Mouse (Mus musculus) forebrain, embryonic 14.5 days (tissue): ENCODE measurements around the gene Mtfp1. TPM values are rescaled to one million over a fixed set of nuclear protein-coding genes. Genes with fewer than 3 reads are reported as not detected.

Experiments
- ATAC-seq: fragments of 200-750 bp; cut with Nextera tagmentation; 2 replicates; pipeline ENCODE4 v1.8.0; 2017; ENCODE audit warnings: mild to moderate bottlenecking, moderate library complexity
- DNase-seq: peaks from one replicate; pipeline ENCODE4 v3.0.0-alpha.2; 2015; ENCODE audit warnings: low spot score
- H3K27ac ChIP-seq: fragments of 300-500 bp; sonication (generic); 2 replicates; pipeline ENCODE4 v1.5.1; 2014; ENCODE audit warnings: low read depth, mild to moderate bottlenecking, control low read depth, low read length, moderate library complexity
- H3K27me3 ChIP-seq: fragments of 300-500 bp; sonication (generic); replicated peaks from 2 replicates; pipeline ENCODE4 v1.6.1; 2014; ENCODE audit warnings: low read length, control low read depth, mixed read lengths; ENCODE audit not compliant: control insufficient read depth, insufficient read depth
- H3K36me3 ChIP-seq: fragments of 300-500 bp; sonication (generic); 2 replicates; pipeline ENCODE4 v1.6.1; 2014; ENCODE audit warnings: low read length, control low read depth; ENCODE audit not compliant: control insufficient read depth, insufficient read depth
- H3K4me1 ChIP-seq: fragments of 300-500 bp; sonication (generic); 2 replicates; pipeline ENCODE4 v1.6.1; 2014; ENCODE audit warnings: antibody characterized with exemption, low read length, control low read depth; ENCODE audit not compliant: control insufficient read depth, insufficient read depth
- H3K4me2 ChIP-seq: fragments of 300-500 bp; sonication (generic); 2 replicates; pipeline ENCODE4 v1.6.1; 2014; ENCODE audit warnings: mild to moderate bottlenecking, control low read depth, low read length
- H3K4me3 ChIP-seq: fragments of 300-500 bp; sonication (generic); 2 replicates; pipeline ENCODE4 v1.5.1; 2014; ENCODE audit warnings: low read depth, low read length, control low read depth
- H3K9ac ChIP-seq: fragments of 300-500 bp; sonication (generic); 2 replicates; pipeline ENCODE4 v1.6.1; 2014; ENCODE audit warnings: mild to moderate bottlenecking, low read length, control low read depth, moderate library complexity
- H3K9me3 ChIP-seq: fragments of 300-500 bp; sonication (generic); replicated peaks from 2 replicates; pipeline ENCODE4 v1.6.1; 2016; ENCODE audit warnings: low read length, control low read depth, mixed read lengths; ENCODE audit not compliant: control insufficient read depth
- WGBS: fragments of 180-500 bp; shearing (Covaris S2); extraction: QIAGEN DNeasy Blood & Tissue Kit; methylation state at CpG from one replicate; pipeline ENCODE4 v1.1.7; 2014; 5-methylcytosine and 5-hydroxymethylcytosine counted together
- polyA plus RNA-seq: library from polyadenylated mRNA; unstranded; fragments of >200 nt; fragmentation: Nextera tagmentation; extraction: Ambion mirVana; gene quantifications from 2 replicates; pipeline ENCODE4 v1.2.1, GENCODE M21; 2014

Gene Mtfp1
- polyA plus RNA-seq, 1 experiment from 2014 or later = 6.7 TPM

DNA sequence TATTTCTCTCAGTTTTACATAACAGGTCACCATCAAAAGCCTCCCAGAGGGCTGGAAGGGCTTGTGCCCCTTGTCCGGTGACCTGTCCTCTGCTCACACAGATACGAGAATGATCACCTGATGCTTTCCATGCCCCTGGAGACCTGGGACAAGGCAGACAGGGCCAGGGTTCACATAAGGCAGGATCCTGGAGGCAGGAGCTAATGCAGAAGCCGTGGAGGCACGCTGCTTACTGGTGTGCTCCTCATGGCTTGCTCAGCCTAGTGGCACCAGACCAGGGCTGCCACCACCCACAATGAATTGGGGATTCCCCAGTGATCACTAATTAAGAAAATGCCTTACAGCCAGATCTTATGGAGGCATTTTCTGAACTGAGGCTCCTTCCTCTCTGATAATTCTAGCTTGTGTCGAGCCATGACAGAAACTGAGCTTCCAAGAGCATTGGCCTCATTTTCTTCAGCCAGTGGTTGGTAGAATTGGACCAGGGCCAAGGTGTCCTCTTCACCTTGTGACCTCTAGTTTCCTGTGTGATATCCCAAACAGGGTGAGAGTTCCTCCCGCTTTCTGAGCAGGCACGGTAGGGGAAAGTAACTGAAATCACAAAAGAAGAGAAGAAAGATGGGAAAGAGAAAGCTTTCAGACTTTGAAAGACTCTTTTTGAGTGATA is 16.8 kb downstream of the Mtfp1 start:
- no peak for DNase-seq
- H3K9ac ChIP-seq = no peak overlapping the region
- 85% methylated on average over 7 of the region's 7 CpGs for whole genome bisulfite sequencing
- H3K4me2 ChIP-seq = no peak overlapping the region
- H3K36me3 ChIP-seq = no peaks in the 10 kb centered on the region
- no peak for ATAC-seq
- H3K4me3 ChIP-seq = no peak overlapping the region
- H3K4me1 ChIP-seq = no peaks in the 10 kb centered on the region
- no peaks in the 10 kb centered on the region for H3K9me3 ChIP-seq
- H3K27me3 ChIP-seq = no peaks in the 10 kb centered on the region; the same call in 1 of the 2 replicates
- H3K27ac ChIP-seq = no peak overlapping the region

DNA sequence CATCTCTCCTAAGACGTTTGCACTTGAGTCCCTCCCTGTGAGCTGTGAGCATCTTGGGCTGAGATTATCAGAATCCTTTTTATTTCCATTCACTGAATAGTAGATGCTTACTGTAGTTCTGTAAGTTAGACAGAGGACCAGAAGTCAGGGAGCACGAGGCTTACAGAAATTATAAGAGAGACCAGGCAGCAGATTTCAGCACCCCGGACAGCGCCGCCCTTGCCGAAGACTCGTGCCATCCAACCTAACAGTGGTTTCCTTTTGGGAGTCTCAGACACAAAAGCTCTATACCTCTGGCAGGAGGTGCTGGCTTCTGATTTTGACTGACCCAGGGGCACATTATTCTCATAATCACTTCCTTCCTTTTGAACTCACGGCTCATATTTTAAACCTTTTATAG is 18.6 kb downstream of the Mtfp1 start:
- no peak for ATAC-seq
- H3K4me2 ChIP-seq = no peak overlapping the region
- H3K27ac ChIP-seq = no peak overlapping the region
- DNase-seq = no peak
- 15% methylated on average over 8 of the region's 8 CpGs for WGBS
- H3K4me1 ChIP-seq = no peaks in the 10 kb centered on the region
- H3K9ac ChIP-seq = no peak overlapping the region
- no peaks in the 10 kb centered on the region for H3K36me3 ChIP-seq
- no peaks in the 10 kb centered on the region for H3K9me3 ChIP-seq
- no peak overlapping the region for H3K4me3 ChIP-seq
- no peaks in the 10 kb centered on the region; the same call in 1 of the 2 replicates for H3K27me3 ChIP-seq

GRCm38 (mm10) chr11:4069664-4070063 is 25.6 kb downstream of the Mtfp1 start:
- Histone ChIP-seq H3K9me3 (no peaks in the 10 kb centered on the region), H3K4me3 (no peak overlapping the region), H3K4me2 (no peak overlapping the region), H3K27ac (no peak overlapping the region), H3K9ac (no peak overlapping the region), H3K36me3 (no peaks in the 10 kb centered on the region), H3K4me1 (no peaks in the 10 kb centered on the region), H3K27me3 (no peaks in the 10 kb centered on the region)
- WGBS = 72% methylated on average over 1 of the region's 1 CpGs
- DNase-seq = peak; percentile 42
- ATAC-seq = no peak

GRCm38 (mm10) chr11:4064627-4065122 is 30.6 kb downstream of the Mtfp1 start, which contains the start of gene Sec14l3:
TSS of gene Sec14l3 (plus strand) at chr11:4064841.
- Histone ChIP-seq H3K4me1 (no peaks in the 10 kb centered on the region), H3K27me3 (no peaks in the 10 kb centered on the region), H3K9me3 (no peaks in the 10 kb centered on the region), H3K27ac (no peak within 1 kb of the TSS), H3K36me3 (no peaks in the 10 kb centered on the region), H3K4me3 (no peak within 1 kb of the TSS), H3K9ac (no peak within 1 kb of the TSS), H3K4me2 (no peak within 1 kb of the TSS)
- 71% methylated on average over 5 of the region's 5 CpGs for WGBS
- DNase-seq (no peak), ATAC-seq (no peak)

DNA sequence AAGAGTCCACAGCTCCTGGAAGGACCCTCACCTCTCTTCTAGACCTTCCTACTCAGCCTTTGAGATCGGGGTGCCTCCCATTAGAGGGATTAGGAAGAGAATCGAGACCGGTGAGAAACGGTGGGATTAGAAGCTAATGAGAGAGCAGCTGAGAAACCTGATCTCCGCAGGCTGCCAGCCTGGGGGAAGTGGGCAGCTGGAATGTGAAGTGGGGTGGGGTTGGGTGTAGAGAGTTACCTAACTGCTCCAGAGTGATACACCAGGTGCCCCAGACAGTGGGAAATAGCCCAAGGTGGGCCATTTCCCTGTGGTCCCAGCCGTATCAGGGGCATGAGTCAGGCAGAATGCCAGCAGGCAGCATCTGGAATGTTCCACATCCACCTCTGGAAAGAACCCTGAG is 32.3 kb downstream of the Mtfp1 start:
- Histone ChIP-seq H3K4me1 (no peaks in the 10 kb centered on the region), H3K4me2 (no peak overlapping the region), H3K9ac (no peak overlapping the region), H3K9me3 (no peaks in the 10 kb centered on the region), H3K27me3 (no peaks in the 10 kb centered on the region), H3K27ac (no peak overlapping the region), H3K36me3 (no peaks in the 10 kb centered on the region), H3K4me3 (no peak overlapping the region)
- 18% methylated on average over 6 of the region's 6 CpGs for WGBS
- no peak for ATAC-seq
- no peak for DNase-seq

DNA sequence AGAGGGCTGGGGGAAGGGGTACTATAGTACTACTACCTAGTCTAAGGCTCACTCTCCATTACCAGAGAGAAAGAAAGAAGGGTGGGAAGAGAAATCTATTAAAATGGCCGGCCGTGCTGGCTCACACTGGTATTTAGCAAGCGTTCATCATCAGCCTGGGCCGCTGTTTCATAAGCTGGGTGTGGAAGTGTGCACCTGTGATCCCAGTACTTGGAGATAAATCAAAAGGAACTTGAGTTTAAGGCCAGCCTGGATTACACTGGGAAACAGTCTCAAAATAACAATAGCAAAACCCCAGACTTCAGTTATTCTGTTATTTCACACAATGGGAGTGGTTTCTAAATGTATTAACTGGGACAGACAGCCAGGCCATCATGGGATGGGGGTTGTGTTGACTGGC is 32.7 kb downstream of the Mtfp1 start:
- Histone ChIP-seq H3K4me3 (no peak overlapping the region), H3K4me1 (no peaks in the 10 kb centered on the region), H3K9ac (no peak overlapping the region), H3K27me3 (no peaks in the 10 kb centered on the region), H3K36me3 (no peaks in the 10 kb centered on the region), H3K27ac (no peak overlapping the region), H3K4me2 (no peak overlapping the region), H3K9me3 (no peaks in the 10 kb centered on the region)
- ATAC-seq (no peak), DNase-seq (no peak)
- WGBS = 90% methylated on average over 4 of the region's 4 CpGs

GRCm38 (mm10) chr11:4060866-4061575 is 34.2 kb downstream of the Mtfp1 start:
- Histone ChIP-seq H3K9me3 (no peaks in the 10 kb centered on the region), H3K27ac (no peak overlapping the region), H3K36me3 (no peaks in the 10 kb centered on the region), H3K4me2 (no peak overlapping the region), H3K4me1 (no peaks in the 10 kb centered on the region), H3K4me3 (no peak overlapping the region), H3K9ac (no peak overlapping the region), H3K27me3 (no peaks in the 10 kb centered on the region)
- ATAC-seq (no peak), DNase-seq (no peak)
- 85% methylated on average over 5 of the region's 5 CpGs for WGBS

- H3K27me3 ChIP-seq = no peaks in the 10 kb centered on the region
- no peaks in the 10 kb centered on the region for H3K4me1 ChIP-seq
- no peak overlapping the region for H3K27ac ChIP-seq
- H3K9ac ChIP-seq = no peak overlapping the region
- no peak overlapping the region for H3K4me3 ChIP-seq
- no peaks in the 10 kb centered on the region for H3K9me3 ChIP-seq
- ATAC-seq (no peak), DNase-seq (peak; percentile 72)
- no peak overlapping the region for H3K4me2 ChIP-seq
- 15% methylated on average over 5 of the region's 5 CpGs for WGBS
- H3K36me3 ChIP-seq = no peaks in the 10 kb centered on the region
Measured at GRCm38 (mm10) chr11:4053586-4053985, 41.7 kb downstream of the Mtfp1 start.

GRCm38 (mm10) chr11:4048438-4048837 is 46.8 kb downstream of the Mtfp1 start:
- DNase-seq (no peak), ATAC-seq (no peak)
- Histone ChIP-seq H3K36me3 (no peaks in the 10 kb centered on the region), H3K4me1 (no peaks in the 10 kb centered on the region), H3K9me3 (no peaks in the 10 kb centered on the region), H3K4me2 (no peak overlapping the region), H3K4me3 (no peak overlapping the region), H3K9ac (no peak overlapping the region), H3K27me3 (no peaks in the 10 kb centered on the region), H3K27ac (no peak overlapping the region)
- WGBS = 88% methylated on average over 6 of the region's 6 CpGs
